10 mouse cellular contexts compared by ENCODE assay signal in genomic region chr1:10942979-10943378, GRCm38 (mm10).
A peak's percentile ranks its signal among the peaks of the same experiment; 100 is the strongest.
DNase-seq lines count a peak whose midpoint lies in the region; ATAC-seq and TF ChIP-seq lines count a peak whose summit lies in the region.
"Had no signal": no experiment of that assay in that cellular context is flagged by ENCODE, and none has a peak within 500 bp of the region (broad histone marks: within the 10 kb centered on the region; RNA-seq: fewer than 3 reads in every experiment).

No protein-coding gene starts in this region.

- no peak overlapping the region for H3K4me3 ChIP-seq in intestine, postnatal 0 days (ENCODE audit: low read depth, low read length)
- H3K4me3 ChIP-seq in intestine, embryonic 15.5 days (replicated peaks), result no peak overlapping the region
- no peak overlapping the region for H3K4me3 ChIP-seq in stomach, postnatal 0 days (ENCODE audit: low read depth, low read length)
- H3K4me3 ChIP-seq: erythroblast, embryonic 14.5 days had no signal

- ATAC-seq in intestine, postnatal 0 days, result no peak
- no peak for ATAC-seq in intestine, embryonic 15.5 days
- ATAC-seq in stomach, postnatal 0 days (ENCODE audit: low FRiP score, low TSS enrichment), result no peak

- TF ChIP-seq CTCF in intestine, postnatal 0 days (IDR thresholded peaks at IDR 0.05; ENCODE audit: low read depth), result peak; percentile 30
- peak; percentile 38 for TF ChIP-seq CTCF in stomach, postnatal 0 days (IDR thresholded peaks at IDR 0.05; ENCODE audit: low read depth)

- no peak overlapping the region for H3K4me2 ChIP-seq in intestine, postnatal 0 days (replicated peaks; ENCODE audit: low read depth)
- H3K4me2 ChIP-seq in intestine, embryonic 15.5 days (replicated peaks), result no peak overlapping the region
- no peak overlapping the region for H3K4me2 ChIP-seq in stomach, postnatal 0 days (replicated peaks; ENCODE audit: low read depth)

- TF ChIP-seq EP300 in stomach, postnatal 0 days (optimal IDR thresholded peaks at IDR 0.05), result no peak

- H3K9ac ChIP-seq in intestine, postnatal 0 days (ENCODE audit: low read depth, low read length), result no peak overlapping the region
- H3K9ac ChIP-seq in intestine, embryonic 15.5 days, result no peak overlapping the region
- H3K9ac ChIP-seq in stomach, postnatal 0 days (ENCODE audit: low read length), result no peak overlapping the region

- H3K27me3 ChIP-seq in intestine, postnatal 0 days (replicated peaks; ENCODE audit: control insufficient read depth, insufficient read depth, low read length), result no peaks in the 10 kb centered on the region
- H3K27me3 ChIP-seq in intestine, embryonic 15.5 days (replicated peaks), result no peaks in the 10 kb centered on the region
- H3K27me3 ChIP-seq in stomach, postnatal 0 days (ENCODE audit: control insufficient read depth, insufficient read depth, low read length), result no peaks in the 10 kb centered on the region

- peak; percentile 3 for DNase-seq in cerebellum, postnatal 10 days
- no peak for DNase-seq in cerebellum, adult 18-20 months
- DNase-seq in lung, postnatal 36 days, result peak; percentile 19
- no peak for DNase-seq in lung, postnatal 4 days
- no peak for DNase-seq in stomach, postnatal 0 days (ENCODE audit: low spot score)
- DNase-seq in adrenal gland, adult 2 months, result no peak
- DNase-seq: liver had no signal

- 30% methylated on average over 4 of the region's 4 CpGs for WGBS in intestine, postnatal 0 days
- WGBS in intestine, embryonic 15.5 days, result 36% methylated on average over 4 of the region's 4 CpGs
- 39% methylated on average over 4 of the region's 4 CpGs for WGBS in stomach, postnatal 0 days

- H3K36me3 ChIP-seq in intestine, postnatal 0 days (ENCODE audit: control insufficient read depth, insufficient read depth), result no peaks in the 10 kb centered on the region
- no peaks in the 10 kb centered on the region for H3K36me3 ChIP-seq in intestine, embryonic 15.5 days
- H3K36me3 ChIP-seq in stomach, postnatal 0 days (ENCODE audit: control insufficient read depth, insufficient read depth, low read length), result no peaks in the 10 kb centered on the region

- no peaks in the 10 kb centered on the region for H3K9me3 ChIP-seq in intestine, postnatal 0 days (ENCODE audit: control insufficient read depth)
- H3K9me3 ChIP-seq in intestine, embryonic 15.5 days, result no peaks in the 10 kb centered on the region
- H3K9me3 ChIP-seq in stomach, postnatal 0 days (ENCODE audit: control insufficient read depth, low read length), result no peaks in the 10 kb centered on the region

- H3K27ac ChIP-seq in intestine, postnatal 0 days (ENCODE audit: low read depth, low read length), result no peak overlapping the region
- H3K27ac ChIP-seq in intestine, embryonic 15.5 days, result no peak overlapping the region
- H3K27ac ChIP-seq in stomach, postnatal 0 days (replicated peaks), result no peak overlapping the region

- no peaks in the 10 kb centered on the region for H3K4me1 ChIP-seq in intestine, postnatal 0 days (replicated peaks; ENCODE audit: control insufficient read depth, insufficient read depth, low read length)
- no peaks in the 10 kb centered on the region for H3K4me1 ChIP-seq in intestine, embryonic 15.5 days (replicated peaks)
- H3K4me1 ChIP-seq in stomach, postnatal 0 days (replicated peaks; ENCODE audit: control insufficient read depth, insufficient read depth), result no peaks in the 10 kb centered on the region

Comparison
In these comparisons a context has a peak if more than half of its experiments do, and no peak if none do; other contexts are left out.
1. DNase-seq: peak in cerebellum, postnatal 10 days (2 of 2) and lung, postnatal 36 days (single experiment); none in cerebellum, adult 18-20 months (0 of 2), lung, postnatal 4 days (0 of 2), stomach, postnatal 0 days (single experiment) and adrenal gland, adult 2 months (single experiment).